Mouse (Mus musculus) midbrain, embryonic 16.5 days (tissue): ENCODE results near the gene Nlrp3. TPM values are rescaled to one million over a fixed set of nuclear protein-coding genes. Genes with fewer than 3 reads are reported as not detected.

ENCODE experiments used
- ATAC-seq: fragments of 200-750 bp; cut with Nextera tagmentation; 2 replicates; pipeline ENCODE4 v1.8.0; 2017; ENCODE audit warnings: moderate TSS enrichment
- H3K27ac ChIP-seq: fragments of 300-500 bp; sonication (generic); 2 replicates; pipeline ENCODE4 v1.5.1; 2014; ENCODE audit warnings: mild to moderate bottlenecking, low read length, mixed read lengths
- H3K27me3 ChIP-seq: fragments of 300-500 bp; sonication (generic); 2 replicates; pipeline ENCODE4 v1.6.1; 2014; ENCODE audit warnings: low read depth, low read length, mixed read lengths; ENCODE audit not compliant: control insufficient read depth, insufficient read depth
- H3K36me3 ChIP-seq: fragments of 300-500 bp; sonication (generic); 2 replicates; pipeline ENCODE4 v1.6.1; 2014; ENCODE audit warnings: mild to moderate bottlenecking, low read length, moderate library complexity, mixed read lengths; ENCODE audit not compliant: control insufficient read depth, insufficient read depth
- H3K4me1 ChIP-seq: fragments of 300-500 bp; sonication (generic); 2 replicates; pipeline ENCODE4 v1.6.1; 2014; ENCODE audit warnings: mild to moderate bottlenecking, low read length, mixed read lengths; ENCODE audit not compliant: control insufficient read depth, insufficient read depth
- H3K4me2 ChIP-seq: fragments of 300-500 bp; sonication (generic); 2 replicates; pipeline ENCODE4 v1.6.1; 2014; ENCODE audit warnings: mild to moderate bottlenecking, low read length, mixed read lengths
- H3K4me3 ChIP-seq: fragments of 300-500 bp; sonication (generic); 2 replicates; pipeline ENCODE4 v1.5.1; 2014; ENCODE audit warnings: low read depth, mild to moderate bottlenecking, low read length, moderate library complexity, mixed read lengths
- H3K9ac ChIP-seq: fragments of 300-500 bp; sonication (generic); 2 replicates; pipeline ENCODE4 v1.6.1; 2014; ENCODE audit warnings: low read depth, low read length, mixed read lengths
- H3K9me3 ChIP-seq: fragments of 300-500 bp; sonication (generic); replicated peaks from 2 replicates; pipeline ENCODE4 v1.6.1; 2014; ENCODE audit warnings: mild to moderate bottlenecking, low read length, mixed read lengths; ENCODE audit not compliant: control insufficient read depth, poor library complexity, severe bottlenecking
- WGBS: fragments of 180-500 bp; shearing (Covaris S2); extraction: QIAGEN DNeasy Blood & Tissue Kit; methylation state at CpG from one replicate; pipeline ENCODE4 v1.1.7; 2014; 5-methylcytosine and 5-hydroxymethylcytosine counted together
- polyA plus RNA-seq: library from polyadenylated mRNA; unstranded; fragments of >200 nt; fragmentation: Nextera tagmentation; extraction: Ambion mirVana; gene quantifications from 2 replicates; pipeline ENCODE4 v1.2.1, GENCODE M21; 2015

The Nlrp3 gene
- polyA plus RNA-seq, 1 experiment from 2014 or later: 0.09 TPM

- H3K27me3 ChIP-seq: no peaks in the 10 kb centered on the region
- H3K36me3 ChIP-seq: no peaks in the 10 kb centered on the region
- H3K9me3 ChIP-seq: no peaks in the 10 kb centered on the region
- WGBS: 63% methylated on average over 8 of the region's 8 CpGs
- no peak within 1 kb of the TSS for H3K9ac ChIP-seq
- H3K27ac ChIP-seq: no peak within 1 kb of the TSS
- no peaks in the 10 kb centered on the region for H3K4me1 ChIP-seq
- H3K4me3 ChIP-seq: no peak within 1 kb of the TSS
- no peak for ATAC-seq
- H3K4me2 ChIP-seq: no peak within 1 kb of the TSS
Observed at GRCm38 (mm10) chr11:59526472-59527080, 14.8 kb upstream of the Nlrp3 start, which contains the start of gene Zkscan17. Zkscan17 (minus strand) TSS chr11:59526751.

GRCm38 (mm10) chr11:59530221-59530620, 11.1 kb upstream of the Nlrp3 start:
- H3K36me3 ChIP-seq: no peaks in the 10 kb centered on the region
- H3K27ac ChIP-seq: no peak overlapping the region
- ATAC-seq: no peak
- no peak overlapping the region for H3K4me3 ChIP-seq
- H3K9ac ChIP-seq: no peak overlapping the region
- no peaks in the 10 kb centered on the region for H3K9me3 ChIP-seq
- H3K4me1 ChIP-seq: no peaks in the 10 kb centered on the region
- 82% methylated on average over 5 of the region's 5 CpGs for WGBS
- no peak overlapping the region for H3K4me2 ChIP-seq
- H3K27me3 ChIP-seq: no peaks in the 10 kb centered on the region

- Histone ChIP-seq H3K4me1 (no peaks in the 10 kb centered on the region), H3K9me3 (no peaks in the 10 kb centered on the region), H3K4me2 (no peak overlapping the region), H3K9ac (no peak overlapping the region), H3K27me3 (no peaks in the 10 kb centered on the region), H3K36me3 (no peaks in the 10 kb centered on the region), H3K4me3 (no peak overlapping the region), H3K27ac (no peak overlapping the region)
- no peak for ATAC-seq
- 75% methylated on average over 6 of the region's 6 CpGs for WGBS
Observed at GRCm38 (mm10) chr11:59530870-59531535, 10.4 kb upstream of the Nlrp3 start.

GRCm38 (mm10) chr11:59531562-59531961, 9.8 kb upstream of the Nlrp3 start:
- 85% methylated on average over 5 of the region's 5 CpGs for WGBS
- no peak for ATAC-seq

GRCm38 (mm10) chr11:59537218-59538130, 3.9 kb upstream of the Nlrp3 start:
- H3K27me3 ChIP-seq: no peaks in the 10 kb centered on the region
- H3K9me3 ChIP-seq: no peaks in the 10 kb centered on the region
- H3K4me1 ChIP-seq: no peaks in the 10 kb centered on the region
- no peak overlapping the region for H3K4me3 ChIP-seq
- 60% methylated on average over 16 of the region's 16 CpGs for WGBS
- H3K4me2 ChIP-seq: no peak overlapping the region
- H3K9ac ChIP-seq: no peak overlapping the region
- H3K36me3 ChIP-seq: no peaks in the 10 kb centered on the region
- H3K27ac ChIP-seq: no peak overlapping the region
- no peak for ATAC-seq

More at GRCm38 (mm10) chr11:59531562-59531961, 9.8 kb upstream of the Nlrp3 start:
- no peak overlapping the region for H3K4me2 ChIP-seq
- no peak overlapping the region for H3K27ac ChIP-seq
- no peaks in the 10 kb centered on the region for H3K9me3 ChIP-seq
- no peaks in the 10 kb centered on the region for H3K36me3 ChIP-seq
- H3K4me1 ChIP-seq: no peaks in the 10 kb centered on the region
- no peak overlapping the region for H3K9ac ChIP-seq
- no peak overlapping the region for H3K4me3 ChIP-seq
- H3K27me3 ChIP-seq: no peaks in the 10 kb centered on the region

GRCm38 (mm10) chr11:59538387-59538786, 3.0 kb upstream of the Nlrp3 start:
- Histone ChIP-seq H3K4me3 (no peak overlapping the region), H3K36me3 (no peaks in the 10 kb centered on the region), H3K27me3 (no peaks in the 10 kb centered on the region), H3K4me2 (no peak overlapping the region), H3K9me3 (no peaks in the 10 kb centered on the region), H3K9ac (no peak overlapping the region), H3K27ac (no peak overlapping the region), H3K4me1 (no peaks in the 10 kb centered on the region)
- 43% methylated on average over 11 of the region's 11 CpGs for WGBS
- ATAC-seq: no peak

- Histone ChIP-seq H3K9me3 (no peaks in the 10 kb centered on the region), H3K27me3 (no peaks in the 10 kb centered on the region), H3K27ac (no peak overlapping the region), H3K4me2 (no peak overlapping the region), H3K4me3 (no peak overlapping the region), H3K9ac (no peak overlapping the region), H3K36me3 (no peaks in the 10 kb centered on the region), H3K4me1 (no peaks in the 10 kb centered on the region)
- ATAC-seq: no peak
- 79% methylated on average over 3 of the region's 3 CpGs for WGBS
Observed at GRCm38 (mm10) chr11:59540123-59540522, 1.2 kb upstream of the Nlrp3 start.

- Histone ChIP-seq H3K9ac (no peak overlapping the region), H3K27me3 (no peaks in the 10 kb centered on the region), H3K4me3 (no peak overlapping the region), H3K36me3 (no peaks in the 10 kb centered on the region), H3K4me1 (no peaks in the 10 kb centered on the region), H3K9me3 (no peaks in the 10 kb centered on the region), H3K27ac (no peak overlapping the region), H3K4me2 (no peak overlapping the region)
- no peak for ATAC-seq
- 82% methylated on average over 6 of the region's 6 CpGs for WGBS
Observed at GRCm38 (mm10) chr11:59542442-59542841, 1.1 kb downstream of the Nlrp3 start.

- Histone ChIP-seq H3K4me3 (no peak overlapping the region), H3K4me1 (no peaks in the 10 kb centered on the region), H3K9me3 (no peaks in the 10 kb centered on the region), H3K27ac (no peak overlapping the region), H3K36me3 (no peaks in the 10 kb centered on the region), H3K27me3 (no peaks in the 10 kb centered on the region), H3K9ac (no peak overlapping the region), H3K4me2 (no peak overlapping the region)
- 90% methylated on average over 3 of the region's 3 CpGs for WGBS
- ATAC-seq: no peak
Observed at GRCm38 (mm10) chr11:59543376-59543775, 2.0 kb downstream of the Nlrp3 start.
